Mouse (Mus musculus): Measurements from ENCODE around the gene Klhl6.

GRCm38 (mm10) chr16:19982537-19983257, at the start of gene Klhl6:
- TF ChIP-seq CTCF (IDR thresholded peaks at IDR 0.05; ENCODE audit: low read depth, low read length) = no peak
- no peak for TF ChIP-seq EP300 (IDR thresholded peaks at IDR 0.05; ENCODE audit: insufficient read depth, low read depth, low read length)
- TF ChIP-seq POLR2A (IDR thresholded peaks at IDR 0.05; ENCODE audit: insufficient read depth, low read length) = no peak

All from ES-Bruce4 (cell line).